Mouse (Mus musculus) thymus, postnatal 4 days (tissue): ENCODE data around the gene Gm48552.
A peak's percentile ranks its signal among the peaks of the same experiment; 100 is the strongest.

Experiments
- DNase-seq: peaks from one replicate; pipeline ENCODE4 v3.0.0; 2021

Gene Gm48552

DNA sequence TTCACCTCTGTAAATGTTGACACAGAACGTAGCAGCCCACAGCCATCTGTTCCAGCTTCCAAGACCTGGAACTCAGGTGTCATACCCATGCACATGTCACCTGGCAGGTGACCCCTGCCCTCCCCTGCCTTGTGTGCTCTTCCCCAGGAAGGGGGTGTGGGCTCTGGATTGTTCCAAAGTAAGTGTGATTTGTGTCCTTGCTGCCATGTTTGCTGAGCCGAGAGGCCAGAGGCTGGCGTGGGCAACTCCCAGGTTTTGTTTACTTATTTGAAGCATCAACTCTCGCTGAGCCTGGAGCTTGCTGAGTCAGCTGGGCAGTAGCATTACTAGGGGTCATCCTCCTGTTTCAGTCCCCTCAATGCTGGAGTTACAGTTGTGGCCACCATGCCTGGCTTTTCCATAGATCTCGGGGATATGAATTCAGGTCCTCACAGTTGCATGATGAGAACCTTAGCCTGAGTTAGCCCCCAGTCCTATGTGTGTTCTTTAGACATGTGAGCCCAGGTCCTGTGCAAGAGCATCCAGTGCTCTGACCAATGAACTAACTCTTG is at the start of gene Gm48552:
Gene Gm48552, plus strand, starts transcription at position 501 of the 551 bp plus-strand sequence.
- no peak for DNase-seq

DNA sequence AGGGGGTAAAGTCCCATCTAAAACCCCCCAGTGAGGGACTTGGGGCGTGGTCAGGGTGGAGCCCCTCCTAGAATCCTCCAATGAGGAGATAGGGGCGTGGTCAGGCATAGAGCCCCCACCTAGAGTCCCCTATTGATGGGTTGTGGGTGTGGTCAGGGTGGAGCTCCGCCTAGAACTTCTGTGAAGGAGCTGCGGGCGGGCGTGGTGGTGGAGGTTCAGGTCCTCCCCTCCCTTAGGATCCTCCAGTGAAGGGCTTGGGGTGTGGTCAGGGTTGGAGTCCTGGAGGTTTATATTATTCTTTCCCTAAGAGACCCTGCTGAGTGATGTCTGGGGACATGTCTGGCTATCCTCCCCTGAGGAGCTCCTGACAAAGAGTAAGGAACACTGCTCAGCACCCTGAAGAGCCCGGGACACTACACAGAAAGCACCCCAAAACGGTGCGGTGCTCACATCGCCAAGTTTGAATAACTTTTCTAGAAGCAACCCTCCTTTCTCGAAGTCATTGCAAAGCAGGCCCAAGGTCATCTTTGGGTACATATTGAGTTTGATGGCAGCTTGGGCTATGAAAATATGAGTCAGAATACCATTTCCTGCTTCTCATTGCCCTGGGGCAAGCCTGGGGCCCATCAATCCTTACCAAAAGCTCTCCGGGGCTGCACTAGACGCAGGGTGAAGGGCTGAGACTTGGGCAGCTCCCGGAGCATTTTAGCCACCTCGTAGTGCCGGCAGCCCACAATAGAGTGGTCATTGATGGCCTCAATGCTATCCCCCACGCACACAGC is 48.1 kb upstream of the Gm48552 start:
- no peak for DNase-seq

DNA sequence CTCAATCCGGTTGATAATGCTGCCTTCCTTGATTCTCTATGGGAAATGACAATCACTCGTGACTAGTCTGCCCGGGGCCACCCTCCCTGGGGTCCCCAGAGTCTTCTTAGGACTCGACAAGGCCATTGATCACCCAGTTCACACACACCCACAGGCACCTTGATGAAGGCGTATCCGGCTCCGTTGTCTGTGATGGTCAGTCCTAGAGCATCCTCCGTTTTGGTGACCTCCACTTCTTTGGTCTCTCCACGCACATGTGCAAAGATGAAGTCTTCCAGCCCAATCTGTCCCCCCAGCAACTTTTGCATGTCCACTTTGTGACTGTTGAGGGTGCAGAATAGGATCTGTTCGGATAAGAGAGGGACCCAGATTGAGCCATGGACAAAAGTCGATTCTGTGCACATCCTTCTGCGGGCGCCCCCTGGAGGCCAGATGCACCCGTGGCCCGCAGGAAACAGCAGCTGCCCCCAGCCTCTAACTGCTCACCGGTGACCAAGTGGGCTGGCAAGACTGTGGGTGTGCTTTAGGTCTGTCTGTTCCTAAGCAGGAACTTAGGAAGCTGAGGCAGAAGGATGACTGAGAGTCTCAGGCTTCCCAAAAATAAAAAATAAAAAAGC is 47.4 kb upstream of the Gm48552 start:
- DNase-seq = peak; percentile 94

DNA sequence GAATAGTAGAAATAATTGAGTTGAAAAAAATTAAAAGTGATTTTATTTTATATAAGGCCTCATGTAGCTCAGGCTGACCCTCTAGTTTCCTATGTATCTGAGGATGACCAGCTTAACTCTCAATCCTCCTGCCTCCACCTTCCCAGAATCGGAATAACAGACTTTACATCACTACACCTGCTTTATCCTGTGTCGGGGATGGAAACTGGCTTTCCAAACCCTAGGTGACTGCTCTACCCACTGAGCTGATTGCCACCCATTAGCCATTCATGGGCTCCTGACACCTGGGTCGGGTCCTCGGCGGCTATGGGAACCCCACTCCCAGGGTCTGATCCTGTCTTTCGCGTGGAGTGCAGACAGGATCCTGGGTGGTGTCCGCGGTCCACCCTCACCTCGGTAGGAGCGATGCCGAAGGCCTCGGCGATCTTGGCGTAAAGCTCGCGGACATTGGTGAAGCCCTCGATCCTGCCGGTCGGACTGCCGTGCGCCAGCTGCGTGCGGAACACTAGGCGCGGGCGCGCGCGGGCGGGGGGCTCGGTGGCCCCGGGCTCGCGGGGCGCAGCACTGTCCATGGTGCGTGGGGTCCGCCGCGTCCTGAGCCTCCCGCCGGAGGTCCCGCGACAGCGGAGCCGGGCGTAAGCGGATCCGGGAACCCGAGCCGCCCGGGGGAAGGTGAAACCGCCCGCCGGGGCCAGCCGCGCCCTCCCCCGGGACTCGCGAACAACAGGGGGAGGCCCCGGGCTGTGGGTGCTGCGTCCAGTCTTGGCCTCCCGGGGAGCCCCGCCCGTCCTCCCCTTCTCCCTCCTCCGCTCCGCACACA is 45.9 kb upstream of the Gm48552 start, which contains the start of gene Gipc3:
Gene Gipc3, minus strand, starts transcription at position 581 of the 820 bp plus-strand sequence.
- DNase-seq = peak; percentile 62

DNA sequence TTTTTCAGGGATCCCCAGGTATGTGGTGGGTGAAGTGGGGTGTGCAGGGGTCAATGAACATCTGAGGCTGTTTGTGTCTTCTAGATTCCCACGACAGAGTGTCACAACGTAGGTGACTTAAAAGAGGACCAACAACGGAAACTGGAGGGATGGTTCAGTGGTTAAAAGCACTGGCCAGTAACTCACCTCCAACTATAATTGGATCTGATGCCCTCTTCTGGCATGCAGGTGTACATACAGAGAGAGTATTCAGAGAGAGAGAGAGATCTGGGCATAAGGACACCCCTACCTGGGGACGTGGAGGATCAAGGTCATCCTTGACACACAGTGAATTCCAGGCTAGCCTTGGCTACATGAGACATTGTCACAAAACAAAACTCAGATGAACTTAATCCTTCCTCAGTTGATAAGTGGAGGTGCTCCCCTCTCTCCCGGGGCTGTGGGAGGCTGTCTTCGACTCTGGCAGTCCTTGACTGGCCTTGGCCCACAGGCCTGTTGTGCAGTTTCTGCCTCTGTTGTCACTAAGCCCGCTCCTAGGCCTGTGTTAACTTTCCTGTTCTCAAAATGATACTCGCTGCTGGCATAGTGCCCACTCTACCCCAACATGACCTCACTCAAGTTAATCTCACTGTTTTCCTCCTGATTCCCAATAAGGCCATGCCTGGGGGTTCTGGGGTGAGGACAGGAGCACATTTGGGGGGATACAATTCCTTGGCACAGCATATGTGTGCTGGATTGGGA is 44.2 kb upstream of the Gm48552 start:
- DNase-seq = no peak

DNA sequence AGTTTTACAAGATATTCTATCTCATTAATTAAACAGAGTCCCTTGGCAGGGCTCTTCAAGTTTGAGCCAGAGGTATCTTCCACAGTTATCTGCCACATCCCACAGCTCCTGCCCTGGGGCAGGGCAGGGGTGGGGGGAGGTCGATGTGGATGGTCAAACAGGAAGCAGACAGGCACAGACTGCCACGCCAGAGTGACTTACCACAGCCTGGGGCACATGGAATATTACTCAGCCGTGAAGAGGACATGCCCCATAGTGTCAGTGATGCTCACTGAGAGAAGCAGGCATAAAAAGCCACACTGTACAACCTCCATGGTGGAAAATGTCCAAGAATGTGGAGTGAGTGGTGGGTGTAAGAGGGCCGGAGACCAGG is 43.7 kb upstream of the Gm48552 start:
- no peak for DNase-seq

DNA sequence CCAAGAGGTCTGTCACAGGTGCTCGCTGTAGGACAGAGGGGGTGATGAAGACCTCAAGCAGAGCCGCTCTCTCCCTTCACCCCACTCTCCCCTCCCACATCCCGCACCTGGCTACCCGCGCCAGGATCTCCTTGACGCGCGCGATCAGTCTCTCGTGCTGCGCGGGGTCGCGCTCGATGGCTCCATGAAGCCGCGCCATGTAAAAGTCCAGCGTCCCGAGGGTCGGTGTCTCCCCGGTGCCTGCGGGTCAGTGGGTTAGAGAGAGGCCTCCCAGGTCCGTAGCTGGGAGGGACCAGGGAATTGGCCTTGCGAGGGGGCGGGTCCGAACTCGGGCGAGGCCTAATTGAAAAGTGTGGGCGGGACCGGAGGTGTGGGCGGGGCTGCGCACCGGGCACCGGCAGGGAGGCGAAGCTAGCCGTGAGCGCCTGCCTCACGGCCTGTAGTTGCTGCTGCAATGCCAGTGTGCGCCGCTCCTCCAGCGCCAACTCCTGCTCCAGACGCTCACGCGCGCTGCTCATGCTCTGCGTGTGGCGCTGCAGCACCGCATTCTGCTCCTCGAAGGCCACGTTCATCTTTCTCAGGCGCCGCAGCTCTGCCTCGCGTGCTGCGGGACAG is 42.2 kb upstream of the Gm48552 start:
- peak; percentile 68 for DNase-seq

DNA sequence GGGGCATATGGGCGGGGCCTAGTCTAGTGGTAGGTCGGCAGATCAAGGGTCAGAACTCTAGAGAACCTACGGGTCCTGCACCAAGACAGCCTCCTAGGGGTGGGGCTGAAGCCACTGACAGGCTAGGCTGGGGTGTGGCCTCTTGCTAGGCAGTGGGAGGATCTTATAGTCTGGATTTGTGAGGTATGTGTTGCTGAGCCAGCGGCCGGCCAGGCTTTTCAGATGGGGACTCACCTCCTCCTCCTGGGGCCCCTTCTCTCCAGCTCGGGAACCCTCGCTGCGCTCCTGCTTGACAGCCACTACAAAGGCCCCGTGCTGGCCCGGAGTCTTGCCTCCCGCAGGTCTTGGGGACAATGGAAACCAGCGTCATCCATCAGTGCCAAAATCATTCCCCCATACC is 39.7 kb upstream of the Gm48552 start:
- DNase-seq = peak; percentile 51

DNA sequence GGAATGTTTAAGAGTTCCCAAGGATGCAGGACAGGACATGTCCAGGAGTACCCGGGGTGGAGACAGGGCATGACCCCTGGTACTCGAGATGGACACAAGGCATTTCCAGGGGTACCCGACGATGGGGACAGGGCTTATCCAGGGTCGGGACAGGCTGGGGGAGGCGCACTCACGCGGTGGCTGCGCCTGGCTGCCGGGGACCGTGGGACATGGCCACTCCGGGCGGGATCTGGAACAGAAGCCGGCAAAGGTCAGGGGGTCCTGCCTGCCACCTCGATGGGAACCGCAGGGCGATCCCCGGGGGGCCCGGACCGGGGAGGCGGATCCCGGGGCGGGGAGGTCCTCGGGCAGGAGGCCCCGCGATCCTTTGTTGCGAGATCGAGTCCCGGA is 38.8 kb upstream of the Gm48552 start:
- DNase-seq = no peak

DNA sequence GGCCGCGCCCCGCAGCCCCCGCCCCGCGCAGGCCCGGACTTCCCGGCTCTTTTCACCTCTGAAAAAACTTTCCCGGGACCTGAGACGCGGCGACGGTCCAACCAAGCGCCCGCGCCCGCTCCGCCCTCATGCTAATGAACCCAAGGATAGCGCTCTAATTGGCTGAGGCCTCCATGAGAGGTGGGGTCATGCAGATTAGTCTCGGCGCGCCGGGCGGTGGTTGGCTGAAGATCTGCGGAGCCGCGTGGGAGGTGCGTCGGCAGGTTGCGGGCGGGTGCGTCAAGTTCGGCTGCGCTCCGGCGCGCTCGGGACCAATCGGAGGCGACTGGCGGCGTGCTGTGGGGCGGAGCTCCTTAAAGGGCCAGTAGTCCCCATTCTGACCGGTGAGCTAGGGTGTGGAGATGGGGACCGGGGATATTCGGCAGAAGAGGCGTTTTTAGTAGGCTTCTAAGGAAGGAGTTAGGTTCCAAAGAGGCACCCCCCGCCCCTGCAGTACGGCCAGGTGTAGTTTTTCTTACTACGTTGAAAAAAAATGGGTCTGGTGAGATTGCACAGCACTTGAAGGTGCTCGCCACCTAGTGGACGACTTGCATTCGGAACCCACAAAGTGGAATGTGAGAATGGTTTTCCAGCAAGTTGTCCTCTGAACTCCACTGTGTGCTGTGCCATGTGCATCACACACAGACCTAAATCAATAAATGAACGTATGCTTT is 38.3 kb upstream of the Gm48552 start, which contains the start of gene Hmg20b:
Gene Hmg20b, minus strand, starts transcription at position 130 of the 713 bp plus-strand sequence.
- DNase-seq = peak; percentile 99

DNA sequence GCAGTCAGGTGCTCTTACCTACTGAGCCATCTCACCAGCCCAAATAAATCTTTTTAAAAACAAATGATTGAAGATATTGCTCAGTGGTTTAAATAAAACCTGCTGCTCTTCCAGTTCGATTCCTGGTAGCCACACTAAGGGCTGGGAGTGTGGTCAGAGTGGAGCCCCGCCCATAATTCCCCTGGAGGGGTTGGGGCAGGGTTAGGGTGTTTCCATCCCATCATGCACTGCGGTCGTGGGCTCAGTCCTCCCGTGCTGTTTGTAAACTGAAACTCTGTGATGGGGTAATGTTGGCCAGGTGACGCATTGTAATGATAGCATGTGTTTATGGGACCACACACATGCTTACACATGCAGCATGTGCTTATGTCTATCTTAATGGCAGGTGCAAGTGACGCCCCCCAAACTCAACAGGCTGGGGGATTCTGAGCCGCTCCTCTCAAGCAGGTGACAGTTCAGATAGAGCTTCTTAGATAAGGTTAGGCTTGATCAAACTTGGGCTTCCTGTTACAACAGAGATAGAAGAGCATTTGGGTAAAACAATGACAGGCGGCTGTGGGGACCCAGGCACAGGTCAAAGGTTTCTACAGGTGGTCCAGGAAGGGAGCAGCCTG is 37.0 kb upstream of the Gm48552 start:
- peak; percentile 81 for DNase-seq

DNA sequence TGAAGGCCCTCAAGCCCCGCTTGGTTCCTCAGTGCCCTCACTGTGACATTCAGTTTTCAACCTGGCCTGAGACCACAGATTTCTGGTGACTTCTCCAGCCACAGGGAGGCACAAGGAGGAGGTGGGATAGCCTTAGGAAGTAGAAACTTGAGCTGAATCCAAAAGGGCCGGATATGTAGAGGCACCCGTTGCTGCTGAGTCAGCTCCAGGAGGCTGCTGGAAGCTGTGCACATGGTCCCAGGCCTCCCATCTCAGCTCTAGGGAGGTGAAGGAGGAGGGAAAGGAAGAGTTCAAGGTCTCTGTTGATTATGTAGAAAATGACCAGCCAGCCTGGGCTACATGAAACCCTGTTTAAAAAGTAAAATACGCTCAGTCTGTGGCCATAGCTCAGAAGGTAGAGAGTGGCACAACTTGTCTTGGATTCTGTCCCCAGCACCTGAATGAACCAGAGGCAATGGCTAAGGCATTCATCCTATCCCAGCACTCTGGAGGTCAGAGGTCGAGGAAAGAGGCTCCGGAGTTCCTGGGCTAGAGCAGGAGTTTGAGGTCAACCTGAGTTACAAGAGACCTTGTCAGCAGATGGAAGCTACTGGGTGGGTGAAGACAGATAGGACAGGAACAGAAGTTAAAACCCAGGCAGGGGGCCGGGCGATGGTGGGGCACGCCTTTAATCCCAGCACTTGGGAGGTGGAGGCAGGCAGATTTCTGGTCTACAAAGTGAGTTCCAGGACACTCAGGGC is 33.9 kb upstream of the Gm48552 start:
- no peak for DNase-seq

DNA sequence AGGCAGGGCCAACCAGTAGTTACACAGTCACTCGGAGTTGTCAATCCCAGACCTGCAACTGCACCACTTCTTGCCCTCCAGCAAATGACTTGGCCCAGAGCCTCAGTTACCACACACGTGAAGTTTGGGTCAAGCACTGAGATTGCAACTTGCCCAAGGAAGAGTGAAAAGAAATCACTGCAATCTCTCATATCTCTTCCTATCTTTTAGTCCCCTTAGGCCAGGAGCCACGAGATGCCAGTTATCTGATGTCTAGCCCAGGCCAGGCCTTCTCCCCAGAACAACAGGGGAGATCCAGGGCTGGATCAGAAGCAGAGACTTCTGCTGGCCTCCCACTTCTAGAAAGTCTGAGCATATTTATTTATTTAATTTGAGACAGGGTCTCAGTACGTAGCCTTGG is 33.3 kb upstream of the Gm48552 start:
- no peak for DNase-seq

DNA sequence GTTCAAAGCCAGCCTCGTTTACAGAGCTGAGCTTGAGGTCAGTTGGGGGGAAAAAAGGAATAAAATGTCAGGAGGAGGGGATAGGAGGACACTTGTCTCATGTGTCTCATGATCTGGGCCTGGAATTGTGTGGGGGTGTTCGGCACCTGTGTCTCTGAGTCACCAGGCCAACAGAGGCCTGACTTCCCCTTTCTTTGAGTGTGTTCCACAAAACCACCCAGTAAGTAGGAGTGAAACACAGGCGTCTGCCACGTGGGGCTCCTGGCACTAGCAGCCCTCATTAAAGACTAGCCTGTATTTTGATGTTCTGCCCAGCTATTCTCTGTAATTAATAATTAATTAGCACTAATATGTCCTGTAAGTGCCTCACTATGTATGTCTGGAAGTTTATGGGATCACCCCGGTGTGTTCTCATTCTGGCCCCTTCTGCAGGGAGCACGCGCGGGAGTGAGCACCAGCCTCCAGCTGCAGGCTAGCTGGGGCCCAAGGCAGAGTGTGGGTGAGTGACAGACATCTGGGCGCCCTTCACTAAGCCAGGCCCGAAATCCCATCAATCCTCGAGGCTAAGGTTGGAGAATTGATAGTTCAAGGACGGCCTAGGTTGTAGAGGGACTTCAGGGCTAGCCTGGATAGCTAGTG is 32.3 kb upstream of the Gm48552 start:
- DNase-seq = no peak

DNA sequence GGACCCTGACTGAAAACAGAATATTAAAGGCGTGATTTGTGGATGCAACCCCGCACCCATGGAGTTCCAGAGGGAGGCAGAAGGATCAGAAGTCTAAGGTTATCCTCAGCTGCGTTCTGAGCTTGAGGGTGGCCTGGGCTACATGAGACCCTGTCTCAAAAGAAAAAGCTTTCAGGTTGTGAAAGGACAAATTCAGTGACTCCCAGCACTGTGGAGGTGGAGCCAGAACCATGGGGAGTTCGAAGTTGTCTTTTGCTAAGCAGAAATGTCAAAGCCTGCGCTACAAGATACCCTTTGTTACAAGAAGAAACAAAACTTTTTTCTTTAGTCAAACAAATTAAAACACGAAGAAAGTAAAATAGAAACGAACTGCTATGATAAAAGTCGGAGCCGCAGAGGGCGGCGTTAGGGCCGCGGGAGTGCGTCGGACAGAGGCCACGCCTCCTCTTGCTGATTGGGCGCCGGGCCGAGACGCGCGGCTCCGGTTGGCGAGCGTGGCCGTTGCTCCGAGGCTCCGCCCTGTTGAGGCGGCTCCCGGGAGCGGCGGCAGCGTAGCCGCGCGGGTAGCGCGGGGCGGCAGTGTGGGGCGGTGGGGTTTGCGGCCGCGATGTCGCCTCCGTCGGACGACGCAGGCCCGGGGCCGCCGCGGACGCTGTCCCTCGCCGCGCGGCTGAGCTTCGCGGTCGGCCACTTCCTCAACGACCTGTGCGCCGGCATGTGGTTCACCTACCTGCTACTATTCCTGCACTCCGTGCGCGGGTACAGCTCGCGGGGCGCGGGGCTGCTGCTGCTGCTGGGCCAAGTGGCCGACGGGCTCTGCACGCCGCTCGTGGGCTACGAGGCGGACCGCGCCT is 31.6 kb upstream of the Gm48552 start, which contains the start of gene Mfsd12:
Gene Mfsd12, plus strand, starts transcription at position 501 of the 854 bp plus-strand sequence.
- DNase-seq = peak; percentile 94

DNA sequence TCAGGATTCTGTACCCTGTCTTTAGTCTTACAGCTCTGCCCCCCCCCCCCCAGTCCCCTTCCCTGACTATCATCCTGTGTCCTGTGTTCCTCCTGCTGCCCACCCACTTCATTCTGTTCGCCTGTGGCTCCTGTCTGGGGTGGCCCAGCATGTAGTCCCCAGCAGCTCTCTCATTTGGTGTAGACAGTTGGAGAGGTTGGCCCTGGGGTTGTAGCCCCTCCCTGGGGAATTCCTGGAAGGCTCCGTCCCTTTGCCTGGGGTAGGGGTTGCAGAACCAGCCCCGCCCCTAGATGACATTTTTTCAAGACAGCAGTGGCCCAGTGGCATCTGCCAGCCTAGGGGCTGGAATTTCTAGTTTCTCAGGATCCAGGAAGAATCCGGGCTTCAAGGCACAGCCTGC is 30.6 kb upstream of the Gm48552 start:
- DNase-seq = no peak

DNA sequence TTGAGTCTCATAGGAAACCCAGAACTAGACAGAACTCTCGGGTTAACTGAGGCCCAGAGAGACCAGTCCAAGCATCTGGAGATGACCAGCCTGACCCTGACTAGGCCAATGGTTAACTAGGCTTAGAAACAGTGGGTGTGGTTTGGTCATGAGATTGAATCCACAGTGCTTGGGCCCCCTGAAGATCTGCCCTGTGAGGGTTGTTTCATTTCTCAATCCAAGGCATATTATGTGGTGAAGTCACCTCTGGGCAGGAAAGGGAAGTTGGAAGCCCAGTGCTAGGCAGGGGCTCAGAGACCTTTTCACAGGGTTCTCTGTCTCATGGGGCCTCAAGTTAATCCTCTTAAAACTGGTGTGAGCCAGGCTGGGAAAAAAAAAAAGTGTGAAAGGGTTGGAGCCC is 30.0 kb upstream of the Gm48552 start:
- no peak for DNase-seq

DNA sequence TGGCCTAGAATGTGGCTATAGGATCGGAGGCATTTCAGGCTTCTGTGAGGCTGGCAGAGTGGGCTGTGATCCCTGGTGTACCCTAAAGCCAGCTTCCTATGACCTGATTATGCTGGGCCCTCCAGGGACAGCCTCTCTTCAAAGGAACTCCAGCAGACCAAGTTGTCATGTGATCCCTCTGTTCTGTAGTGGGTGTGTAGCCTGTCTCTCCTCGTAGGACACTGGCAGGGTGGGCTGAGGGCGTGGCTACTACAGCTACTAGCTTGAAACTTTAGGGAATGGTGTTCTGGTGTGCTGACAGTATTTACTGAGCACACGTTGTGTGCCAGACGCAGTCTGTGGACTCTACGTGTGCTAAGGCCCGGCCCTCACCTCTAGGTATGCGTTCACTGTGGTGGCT is 28.1 kb upstream of the Gm48552 start:
- no peak for DNase-seq
